Mouse (Mus musculus): ENCODE measurements at regions not wholly inside any gene's neighbourhood (a gene's known extent, or its start where the extent isn't known, plus 50 kb on each side); places are given as distances from the start of the nearest gene placed in this dataset.
A peak's percentile ranks its signal among the peaks of the same experiment; 100 is the strongest.

DNA sequence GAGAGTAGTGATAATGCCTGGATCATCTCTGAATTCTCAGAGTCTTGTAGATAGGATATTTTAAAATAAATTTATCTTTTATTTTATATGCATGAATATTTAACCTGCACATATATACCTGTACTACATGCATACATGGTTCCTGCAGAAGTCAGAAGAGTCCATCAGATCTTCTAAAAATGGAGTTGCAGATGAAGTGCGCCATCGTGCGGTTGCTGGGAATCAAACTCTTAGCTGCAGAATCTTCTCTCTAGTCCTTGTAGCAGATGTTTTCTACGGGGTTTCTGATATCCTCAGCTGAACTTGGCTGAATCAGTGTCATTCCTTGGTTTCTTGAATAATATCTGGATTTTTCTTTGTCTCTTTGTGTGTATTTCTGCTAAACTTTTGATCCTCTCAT is 74.8 kb upstream of the Fam92a start:
- peak; percentile 18; the same call in 1 of the 2 replicates for TF ChIP-seq CTCF (IDR thresholded peaks at IDR 0.05; ENCODE audit: low read depth)
- no peaks in the 10 kb centered on the region for H3K36me3 ChIP-seq (ENCODE audit: insufficient read depth, low read length)
- 83% methylated on average over 4 of the region's 4 CpGs for WGBS
- no peaks in the 10 kb centered on the region for H3K4me1 ChIP-seq (replicated peaks; ENCODE audit: insufficient read depth, low read length)
- no peak overlapping the region for H3K9ac ChIP-seq (ENCODE audit: low read depth, low read length)
- H3K27ac ChIP-seq: no peak overlapping the region
- H3K27me3 ChIP-seq (ENCODE audit: insufficient read depth, low read length): no peaks in the 10 kb centered on the region
- ATAC-seq (replicated peaks; ENCODE audit: low FRiP score, low read depth) (no peak), DNase-seq (ENCODE audit: low spot score) (no peak)
- H3K9me3 ChIP-seq (replicated peaks; ENCODE audit: low read length): no peaks in the 10 kb centered on the region
- no peak overlapping the region for H3K4me2 ChIP-seq (ENCODE audit: low read length)
- H3K4me3 ChIP-seq (replicated peaks; ENCODE audit: low read depth, low read length): no peak overlapping the region

DNA sequence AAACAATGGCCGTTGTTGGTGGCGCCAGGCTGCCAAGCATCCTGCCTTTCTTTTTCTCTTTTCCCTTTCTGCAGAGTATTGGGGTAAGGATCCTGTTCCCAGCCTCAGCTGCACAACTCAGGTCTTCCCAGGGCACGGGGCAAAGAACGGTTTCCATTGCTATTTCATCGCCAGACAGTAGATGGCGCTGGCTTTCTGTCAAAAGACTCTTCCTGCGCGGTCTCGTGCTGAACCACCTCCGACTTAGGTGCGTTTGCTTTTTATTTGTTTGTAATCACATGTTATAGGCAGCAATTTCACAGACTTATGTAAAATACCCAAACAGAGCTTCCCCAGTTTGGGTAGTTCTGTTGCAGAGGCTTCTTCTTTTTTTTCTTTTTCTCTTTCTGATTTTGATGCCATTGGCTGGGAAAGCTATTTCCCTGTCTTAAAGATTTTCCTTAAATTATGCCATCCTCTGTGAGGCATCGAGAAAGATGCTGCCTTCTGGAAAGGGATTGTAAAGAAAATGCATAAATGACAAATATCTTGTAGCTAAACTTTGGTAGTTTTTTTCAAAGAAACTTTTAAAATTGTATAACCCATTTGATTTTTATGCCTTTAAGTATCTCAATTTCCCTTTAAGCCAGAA is 69.2 kb upstream of the Fam92a start:
- no peaks in the 10 kb centered on the region for H3K4me1 ChIP-seq (replicated peaks; ENCODE audit: insufficient read depth, low read length)
- TF ChIP-seq CTCF (IDR thresholded peaks at IDR 0.05; ENCODE audit: low read depth): peak; percentile 90
- H3K27me3 ChIP-seq (ENCODE audit: insufficient read depth, low read length): no peaks in the 10 kb centered on the region
- H3K4me2 ChIP-seq (ENCODE audit: low read length): peak overlapping the region; percentile 44
- no peaks in the 10 kb centered on the region for H3K36me3 ChIP-seq (ENCODE audit: insufficient read depth, low read length)
- H3K9ac ChIP-seq (ENCODE audit: low read depth, low read length): no peak overlapping the region
- peak; percentile 81 for DNase-seq (ENCODE audit: low spot score)
- ATAC-seq (replicated peaks; ENCODE audit: low FRiP score, low read depth): 0 out of 2 replicates have a peak, but pooled peaks have one; percentile 61
- whole genome bisulfite sequencing: 6% methylated on average over 12 of the region's 12 CpGs
- no peak overlapping the region for H3K4me3 ChIP-seq (replicated peaks; ENCODE audit: low read depth, low read length)
- no peak overlapping the region for H3K27ac ChIP-seq
- H3K9me3 ChIP-seq (replicated peaks; ENCODE audit: low read length): no peaks in the 10 kb centered on the region

DNA sequence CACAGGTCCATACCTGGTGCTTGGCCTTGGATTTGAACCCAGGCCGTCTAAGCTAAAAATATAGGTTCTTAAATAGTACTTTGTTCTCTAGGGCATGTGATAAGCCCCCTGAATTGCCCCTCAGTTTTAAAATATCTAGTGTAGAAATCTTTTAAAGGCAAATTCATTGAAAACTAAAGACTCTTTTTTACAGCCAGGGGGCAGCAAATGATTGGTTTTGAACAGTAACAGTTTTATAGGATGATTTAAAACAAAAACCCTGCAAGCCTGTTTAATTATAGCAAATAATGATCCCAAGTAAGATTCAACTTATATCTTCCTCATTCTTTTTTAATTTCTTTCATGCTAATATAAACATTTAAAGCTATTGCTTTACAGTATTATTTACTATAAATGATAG is 58.9 kb upstream of the Fam92a start:
- H3K27ac ChIP-seq: no peak overlapping the region
- no peaks in the 10 kb centered on the region for H3K4me1 ChIP-seq (replicated peaks; ENCODE audit: insufficient read depth, low read length)
- no peak for ATAC-seq (replicated peaks; ENCODE audit: low FRiP score, low read depth)
- H3K36me3 ChIP-seq (ENCODE audit: insufficient read depth, low read length): no peaks in the 10 kb centered on the region
- no peak overlapping the region for H3K4me2 ChIP-seq (ENCODE audit: low read length)
- peak; percentile 52 for DNase-seq (ENCODE audit: low spot score)
- no peak overlapping the region for H3K4me3 ChIP-seq (replicated peaks; ENCODE audit: low read depth, low read length)
- H3K9me3 ChIP-seq (replicated peaks; ENCODE audit: low read length): no peaks in the 10 kb centered on the region
- no peaks in the 10 kb centered on the region for H3K27me3 ChIP-seq (ENCODE audit: insufficient read depth, low read length)
- TF ChIP-seq CTCF (IDR thresholded peaks at IDR 0.05; ENCODE audit: low read depth): peak; percentile 51
- no peak overlapping the region for H3K9ac ChIP-seq (ENCODE audit: low read depth, low read length)
- 75% methylated on average over 1 of the region's 1 CpGs for WGBS

Data from kidney, postnatal 0 days (tissue).